Mouse (Mus musculus): ENCODE measurements around the gene Dnase1l1. TPM values are rescaled to one million over a fixed set of nuclear protein-coding genes. Genes with fewer than 3 reads are reported as not detected.

Gene Dnase1l1
- polyA plus RNA-seq, 1 experiment from 2014 or later = 17.3 TPM

- H3K4me3 ChIP-seq = peak overlapping the region; percentile 49
- H3K9ac ChIP-seq = peak overlapping the region; percentile 61
- no peaks in the 10 kb centered on the region for H3K27me3 ChIP-seq
- peak; percentile 69; the same call in 1 of the 2 replicates for ATAC-seq (ENCODE audit: insufficient number of reproducible peaks, low FRiP score, low TSS enrichment, low read depth)
- H3K27ac ChIP-seq = peak overlapping the region; percentile 91
- peak overlapping the region; percentile 52 for H3K4me2 ChIP-seq
- no peaks in the 10 kb centered on the region for H3K9me3 ChIP-seq
- H3K4me1 ChIP-seq = peaks cover 5% of the 10 kb centered on the region; the same call in 1 of the 2 replicates
- peaks cover 13% of the 10 kb centered on the region for H3K36me3 ChIP-seq
- 29% methylated on average over 31 of the region's 31 CpGs for WGBS
Observed at GRCm38 (mm10) chrX:74254888-74255565, 27.1 kb downstream of the Dnase1l1 start.

GRCm38 (mm10) chrX:74254153-74254887 is 27.8 kb downstream of the Dnase1l1 start, which contains the start of gene Emd:
Gene Emd, plus strand, starts transcription at chrX:74254687.
- peak within 1 kb of the TSS; percentile 49 for H3K4me3 ChIP-seq
- no peaks in the 10 kb centered on the region for H3K9me3 ChIP-seq
- H3K4me1 ChIP-seq = peaks cover 9% of the 10 kb centered on the region; the same call in 1 of the 2 replicates
- H3K27ac ChIP-seq = peak within 1 kb of the TSS; percentile 91
- peak; percentile 96 for ATAC-seq (ENCODE audit: insufficient number of reproducible peaks, low FRiP score, low TSS enrichment, low read depth)
- peak within 1 kb of the TSS; percentile 61 for H3K9ac ChIP-seq
- peak within 1 kb of the TSS; percentile 52 for H3K4me2 ChIP-seq
- 32% methylated on average over 39 of the region's 39 CpGs for WGBS
- no peaks in the 10 kb centered on the region for H3K27me3 ChIP-seq
- peaks cover 13% of the 10 kb centered on the region for H3K36me3 ChIP-seq

GRCm38 (mm10) chrX:74249615-74250014 is 32.5 kb downstream of the Dnase1l1 start, which contains the start of gene Flna:
Gene Flna, minus strand, starts transcription at chrX:74249820.
- WGBS = 25% methylated on average over 38 of the region's 38 CpGs
- H3K4me2 ChIP-seq = peak within 1 kb of the TSS; percentile 54
- H3K9ac ChIP-seq = peak within 1 kb of the TSS; percentile 42
- H3K36me3 ChIP-seq = no peaks in the 10 kb centered on the region
- no peaks in the 10 kb centered on the region for H3K9me3 ChIP-seq
- no peak for ATAC-seq (ENCODE audit: insufficient number of reproducible peaks, low FRiP score, low TSS enrichment, low read depth)
- H3K4me3 ChIP-seq = peak within 1 kb of the TSS; percentile 42
- H3K27me3 ChIP-seq = no peaks in the 10 kb centered on the region
- H3K27ac ChIP-seq = peak within 1 kb of the TSS; percentile 80
- H3K4me1 ChIP-seq = 0 out of 2 replicates have a peak, but pooled peaks cover 7% of the 10 kb centered on the region

- H3K4me3 ChIP-seq = peak overlapping the region; percentile 42
- WGBS = 19% methylated on average over 3 of the region's 3 CpGs
- peak overlapping the region; percentile 54 for H3K4me2 ChIP-seq
- H3K36me3 ChIP-seq = no peaks in the 10 kb centered on the region
- H3K27ac ChIP-seq = peak overlapping the region; percentile 80
- peaks cover 7% of the 10 kb centered on the region; the same call in 1 of the 2 replicates for H3K4me1 ChIP-seq
- H3K9ac ChIP-seq = no peak overlapping the region
- ATAC-seq (ENCODE audit: insufficient number of reproducible peaks, low FRiP score, low TSS enrichment, low read depth) = 0 out of 2 replicates have a peak, but pooled peaks have one; percentile 24
- no peaks in the 10 kb centered on the region for H3K27me3 ChIP-seq
- H3K9me3 ChIP-seq = no peaks in the 10 kb centered on the region
Observed at GRCm38 (mm10) chrX:74248651-74249050, 33.5 kb downstream of the Dnase1l1 start.

GRCm38 (mm10) chrX:74246693-74247092 is 35.4 kb downstream of the Dnase1l1 start:
- peak overlapping the region; percentile 86 for H3K27ac ChIP-seq
- peak overlapping the region; percentile 53 for H3K4me3 ChIP-seq
- H3K27me3 ChIP-seq = no peaks in the 10 kb centered on the region
- no peak for ATAC-seq (ENCODE audit: insufficient number of reproducible peaks, low FRiP score, low TSS enrichment, low read depth)
- H3K4me2 ChIP-seq = peak overlapping the region; percentile 46
- no peak overlapping the region for H3K9ac ChIP-seq
- peaks cover 11% of the 10 kb centered on the region; the same call in 1 of the 2 replicates for H3K4me1 ChIP-seq
- 25% methylated on average over 13 of the region's 15 CpGs for WGBS
- H3K9me3 ChIP-seq = no peaks in the 10 kb centered on the region
- peaks cover 13% of the 10 kb centered on the region for H3K36me3 ChIP-seq

- Histone ChIP-seq H3K4me1 (peaks cover 11% of the 10 kb centered on the region; the same call in 1 of the 2 replicates), H3K27me3 (no peaks in the 10 kb centered on the region), H3K27ac (peak overlapping the region; percentile 93), H3K9me3 (no peaks in the 10 kb centered on the region), H3K4me3 (peak overlapping the region; percentile 53), H3K4me2 (peak overlapping the region; percentile 47), H3K9ac (peak overlapping the region; percentile 56), H3K36me3 (peaks cover 17% of the 10 kb centered on the region)
- peak; percentile 85 for ATAC-seq (ENCODE audit: insufficient number of reproducible peaks, low FRiP score, low TSS enrichment, low read depth)
- 25% methylated on average over 34 of the region's 38 CpGs for WGBS
Observed at GRCm38 (mm10) chrX:74246213-74246681, 35.9 kb downstream of the Dnase1l1 start.

GRCm38 (mm10) chrX:74245687-74246086 is 36.5 kb downstream of the Dnase1l1 start:
- peak; percentile 44; the same call in 1 of the 2 replicates for ATAC-seq (ENCODE audit: insufficient number of reproducible peaks, low FRiP score, low TSS enrichment, low read depth)
- no peaks in the 10 kb centered on the region for H3K9me3 ChIP-seq
- H3K4me1 ChIP-seq = peaks cover 11% of the 10 kb centered on the region; the same call in 1 of the 2 replicates
- H3K4me3 ChIP-seq = peak overlapping the region; percentile 53
- peak overlapping the region; percentile 56 for H3K9ac ChIP-seq
- peak overlapping the region; percentile 93 for H3K27ac ChIP-seq
- 34% methylated on average over 21 of the region's 21 CpGs for WGBS
- peak overlapping the region; percentile 47 for H3K4me2 ChIP-seq
- no peaks in the 10 kb centered on the region for H3K27me3 ChIP-seq
- peaks cover 23% of the 10 kb centered on the region for H3K36me3 ChIP-seq

GRCm38 (mm10) chrX:74245107-74245506 is 37.0 kb downstream of the Dnase1l1 start:
- Histone ChIP-seq H3K27ac (peak overlapping the region; percentile 93), H3K9ac (peak overlapping the region; percentile 56; the same call in 1 of the 2 replicates), H3K27me3 (no peaks in the 10 kb centered on the region), H3K9me3 (no peaks in the 10 kb centered on the region), H3K4me3 (peak overlapping the region; percentile 53), H3K4me1 (peaks cover 10% of the 10 kb centered on the region; the same call in 1 of the 2 replicates), H3K36me3 (peaks cover 29% of the 10 kb centered on the region), H3K4me2 (peak overlapping the region; percentile 47)
- 19% methylated on average over 1 of the region's 1 CpGs for WGBS
- no peak for ATAC-seq (ENCODE audit: insufficient number of reproducible peaks, low FRiP score, low TSS enrichment, low read depth)

GRCm38 (mm10) chrX:74244614-74245083 is 37.5 kb downstream of the Dnase1l1 start:
- peak overlapping the region; percentile 93 for H3K27ac ChIP-seq
- 21% methylated on average over 3 of the region's 3 CpGs for WGBS

GRCm38 (mm10) chrX:74243807-74244206 is 38.3 kb downstream of the Dnase1l1 start:
- no peak for ATAC-seq (ENCODE audit: insufficient number of reproducible peaks, low FRiP score, low TSS enrichment, low read depth)

More at GRCm38 (mm10) chrX:74244614-74245083, 37.5 kb downstream of the Dnase1l1 start:
- peaks cover 6% of the 10 kb centered on the region; the same call in 1 of the 2 replicates for H3K4me1 ChIP-seq
- peak overlapping the region; percentile 47 for H3K4me2 ChIP-seq
- no peaks in the 10 kb centered on the region for H3K27me3 ChIP-seq
- peak; percentile 68 for ATAC-seq (ENCODE audit: insufficient number of reproducible peaks, low FRiP score, low TSS enrichment, low read depth)
- H3K9ac ChIP-seq = peak overlapping the region; percentile 56; the same call in 1 of the 2 replicates
- H3K4me3 ChIP-seq = peak overlapping the region; percentile 53
- H3K36me3 ChIP-seq = peaks cover 32% of the 10 kb centered on the region
- H3K9me3 ChIP-seq = no peaks in the 10 kb centered on the region

GRCm38 (mm10) chrX:74243396-74243795 is 38.7 kb downstream of the Dnase1l1 start:
- 80% methylated on average over 2 of the region's 2 CpGs for WGBS
- H3K4me1 ChIP-seq = peaks cover 4% of the 10 kb centered on the region; the same call in 1 of the 2 replicates
- no peak for ATAC-seq (ENCODE audit: insufficient number of reproducible peaks, low FRiP score, low TSS enrichment, low read depth)
- H3K4me2 ChIP-seq = peak overlapping the region; percentile 47
- H3K9me3 ChIP-seq = no peaks in the 10 kb centered on the region
- H3K27me3 ChIP-seq = no peaks in the 10 kb centered on the region
- H3K27ac ChIP-seq = no peak overlapping the region
- peaks cover 44% of the 10 kb centered on the region for H3K36me3 ChIP-seq
- H3K4me3 ChIP-seq = peak overlapping the region; percentile 53
- no peak overlapping the region for H3K9ac ChIP-seq

More at GRCm38 (mm10) chrX:74243807-74244206, 38.3 kb downstream of the Dnase1l1 start:
- Histone ChIP-seq H3K36me3 (peaks cover 40% of the 10 kb centered on the region), H3K27ac (peak overlapping the region; percentile 47; the same call in 1 of the 2 replicates), H3K27me3 (no peaks in the 10 kb centered on the region), H3K4me1 (peaks cover 4% of the 10 kb centered on the region; the same call in 1 of the 2 replicates), H3K4me3 (peak overlapping the region; percentile 53), H3K4me2 (peak overlapping the region; percentile 47), H3K9ac (no peak overlapping the region), H3K9me3 (no peaks in the 10 kb centered on the region)
- 56% methylated on average over 3 of the region's 3 CpGs for WGBS

All from limb, embryonic 15.5 days (tissue).